Mouse (Mus musculus): ENCODE data around the gene Ticam1.

DNA sequence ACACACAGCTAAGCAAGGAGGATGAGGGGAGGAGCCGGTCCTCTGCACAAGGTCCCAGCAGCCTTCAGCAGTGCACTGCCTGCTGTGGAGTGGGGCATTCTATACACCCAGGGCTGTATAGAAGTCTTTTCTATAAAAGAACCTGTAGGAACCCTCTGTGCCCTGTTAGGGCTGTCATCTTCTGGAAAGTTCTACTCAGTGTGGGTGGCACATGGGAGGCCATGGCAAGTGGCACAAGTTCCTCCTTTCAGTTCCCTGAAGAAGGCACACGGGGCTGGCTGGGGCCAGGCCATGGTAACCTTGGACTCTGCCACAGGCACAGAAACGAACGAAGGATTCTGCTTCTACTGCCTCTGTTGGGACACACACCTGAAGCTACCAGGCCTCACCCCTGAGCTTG is 11.6 kb downstream of the Ticam1 start:
- TF ChIP-seq CTCF (IDR thresholded peaks at IDR 0.05; ENCODE audit: borderline replicate concordance, insufficient read depth, low read depth, low read length) (no peak), POLR2A (IDR thresholded peaks at IDR 0.05; ENCODE audit: borderline replicate concordance, insufficient read depth, low read length) (no peak)

All from cerebellum, adult 2 months (tissue).